Mouse (Mus musculus): ENCODE measurements at regions not wholly inside any gene's neighbourhood (a gene's known extent, or its start where the extent isn't known, plus 50 kb on each side); places are given as distances from the start of the nearest gene placed in this dataset.

DNA sequence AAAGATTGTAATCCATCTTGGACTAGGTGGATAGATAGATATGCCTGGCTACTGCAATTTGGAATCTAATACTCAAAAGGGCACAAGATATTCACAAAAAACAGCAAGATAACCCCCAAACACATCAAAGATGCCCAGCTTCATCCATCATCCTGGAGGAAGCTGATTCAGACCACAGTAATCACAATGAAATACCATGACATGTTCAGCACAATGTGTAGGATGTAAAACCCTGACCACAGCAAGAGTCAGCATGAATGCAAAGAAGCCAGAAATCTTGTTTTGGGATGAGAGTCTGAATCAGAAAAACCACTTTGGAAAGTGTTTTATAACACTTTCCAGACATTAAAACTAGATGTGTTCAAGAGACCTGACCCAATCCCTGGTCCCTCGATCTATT, 2180.5 kb upstream of the Gm7489 start:
- Histone ChIP-seq H3K27ac (ENCODE audit: control insufficient read depth, low read depth, low read length) (no peak overlapping the region), H3K27me3 (ENCODE audit: control insufficient read depth in 1 of 2, insufficient read depth in 2 of 2, low read length in 2 of 2) (peaks cover 1 to 8% of the 10 kb centered on the region in 2 experiments; a peak in 3 of 4 replicates), H3K79me2 (ENCODE audit: control insufficient read depth, insufficient read depth, low read length, poor library complexity) (no peaks in the 10 kb centered on the region), H3K9ac (ENCODE audit: control insufficient read depth, low read depth, low read length, poor library complexity, severe bottlenecking) (no peak overlapping the region), H3K4me1 (ENCODE audit: control insufficient read depth in 1 of 2, insufficient read depth in 2 of 2, low read length in 2 of 2) (no peaks in the 10 kb centered on the region), H3K4me3 (ENCODE audit: control insufficient read depth in 1 of 2, insufficient read depth in 1 of 2, low read depth in 2 of 2, low read length in 2 of 2) (no peak overlapping the region), H3K9me3 (replicated peaks; ENCODE audit: insufficient read depth, low read length) (no peaks in the 10 kb centered on the region), H3K36me3 (ENCODE audit: control insufficient read depth in 1 of 2, insufficient read depth in 2 of 2, low read length in 2 of 2) (no peaks in the 10 kb centered on the region)
- TF ChIP-seq SMC3 (IDR thresholded peaks at IDR 0.05; ENCODE audit: low read depth, low read length) (no peak), SIN3A (IDR thresholded peaks at IDR 0.05; ENCODE audit: low read length) (no peak), USF1 (IDR thresholded peaks at IDR 0.05; ENCODE audit: low read depth, low read length) (no peak), JUND (IDR thresholded peaks at IDR 0.05; ENCODE audit: low read depth, low read length) (no peak), CHD1 (IDR thresholded peaks at IDR 0.05; ENCODE audit: low read depth, low read length) (no peak)
- DNase-seq (ENCODE audit: low read depth, low spot score), result no peak

DNA sequence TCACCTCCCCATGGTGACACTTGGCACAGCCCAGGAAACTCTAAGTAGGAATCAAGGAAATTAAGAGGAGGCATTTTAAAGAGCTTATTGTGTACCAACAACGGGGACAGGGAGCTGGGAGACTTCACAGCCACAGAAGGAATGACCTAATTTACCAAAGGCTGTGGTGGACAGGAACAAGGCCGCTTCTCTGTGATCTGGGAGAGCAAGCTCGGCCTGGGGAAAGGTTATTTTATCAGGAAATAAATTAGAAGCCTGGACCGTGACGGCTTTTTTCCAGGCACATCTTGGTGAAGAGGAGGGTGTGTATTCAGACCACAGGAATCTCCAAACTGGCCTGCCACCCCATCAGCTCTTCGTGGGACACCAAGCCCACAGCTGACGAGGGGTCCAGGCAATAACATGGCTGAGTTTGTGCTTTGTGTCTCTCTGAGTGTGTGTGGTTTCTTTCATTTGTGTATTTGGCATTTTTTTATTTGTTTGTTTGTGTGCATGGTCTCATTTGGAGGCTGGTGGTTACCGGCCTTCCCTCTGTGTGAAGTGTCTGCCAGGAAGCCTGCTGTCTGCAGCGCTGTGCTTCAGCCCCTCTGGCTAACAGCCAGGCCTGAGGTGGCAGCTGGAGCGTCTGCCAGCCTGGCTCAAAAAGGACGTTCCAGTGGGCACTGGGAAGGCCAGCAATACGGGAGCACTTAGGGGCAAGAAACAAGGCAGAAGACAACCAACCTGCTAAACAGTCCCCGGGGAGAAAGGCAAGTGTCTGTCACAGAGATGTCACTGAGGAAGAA, 2174.6 kb upstream of the Gm7489 start:
- no peak for DNase-seq (ENCODE audit: low read depth, low spot score)
- H3K4me3 ChIP-seq (ENCODE audit: control insufficient read depth in 1 of 2, insufficient read depth in 1 of 2, low read depth in 2 of 2, low read length in 2 of 2), result no peak overlapping the region

DNA sequence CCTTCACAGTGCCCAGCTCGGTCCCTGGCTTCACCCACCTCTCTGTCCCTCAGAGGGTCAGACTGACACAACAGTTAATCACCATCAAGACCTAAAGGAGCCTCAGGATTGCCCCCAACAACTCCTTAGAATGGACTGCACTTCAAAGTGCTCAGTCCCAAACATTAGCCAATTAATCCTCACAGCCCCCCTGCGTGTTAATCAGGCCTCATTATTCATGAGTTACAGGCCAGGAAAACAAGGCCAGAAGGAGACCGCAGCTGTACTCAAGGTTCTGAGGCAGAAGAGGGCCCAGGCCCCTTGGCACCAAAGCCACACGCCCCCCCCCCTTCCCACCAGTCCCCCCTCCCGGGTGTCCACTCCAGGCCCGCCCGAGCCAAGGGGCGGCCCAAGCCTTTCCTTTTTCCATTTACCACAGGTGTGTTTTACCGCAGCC, 2163.8 kb upstream of the Gm7489 start:
- TF ChIP-seq POLR2AphosphoS2 (IDR thresholded peaks at IDR 0.05; ENCODE audit: low read length) (no peak), MXI1 (IDR thresholded peaks at IDR 0.05; ENCODE audit: low read depth, low read length) (no peak), ETS1 (IDR thresholded peaks at IDR 0.05; ENCODE audit: low read depth, low read length) (no peak), ZNF384 (IDR thresholded peaks at IDR 0.05; ENCODE audit: low read depth, low read length) (no peak), CTCF (IDR thresholded peaks at IDR 0.05 in 2 of 3, conservative IDR thresholded peaks at IDR 0.05 in 1 of 3; ENCODE audit: control insufficient read depth in 1 of 3, insufficient read depth in 1 of 3, low read depth in 2 of 3, low read length in 3 of 3, poor library complexity in 1 of 3, severe bottlenecking in 1 of 3) (no peak), SIN3A (IDR thresholded peaks at IDR 0.05; ENCODE audit: low read length) (no peak), BHLHE40 (IDR thresholded peaks at IDR 0.05; ENCODE audit: borderline replicate concordance, low read depth, low read length) (no peak), USF2 (IDR thresholded peaks at IDR 0.05; ENCODE audit: borderline replicate concordance in 1 of 2, insufficient read depth in 1 of 2, low read depth in 1 of 2, low read length in 2 of 2) (no peak), ELF1 (IDR thresholded peaks at IDR 0.05; ENCODE audit: low read depth, low read length) (no peak), MAZ (IDR thresholded peaks at IDR 0.05; ENCODE audit: low read depth, low read length) (no peak), NELFE (IDR thresholded peaks at IDR 0.05; ENCODE audit: low read depth, low read length) (no peak), MYB (IDR thresholded peaks at IDR 0.05; ENCODE audit: low read depth, low read length) (no peak), MAX (IDR thresholded peaks at IDR 0.05; ENCODE audit: low read length) (no peak), HCFC1 (IDR thresholded peaks at IDR 0.05; ENCODE audit: low read depth, low read length) (no peak), ZKSCAN1 (IDR thresholded peaks at IDR 0.05; ENCODE audit: low read depth, low read length) (no peak), RCOR1 (IDR thresholded peaks at IDR 0.05; ENCODE audit: low read depth, low read length) (no peak), POLR2A (IDR thresholded peaks at IDR 0.05; ENCODE audit: control insufficient read depth in 1 of 2, insufficient read depth in 1 of 2, low read depth in 1 of 2, low read length in 2 of 2, poor library complexity in 1 of 2) (no peak)
- peaks cover 8 to 12% of the 10 kb centered on the region in 2 experiments for H3K27me3 ChIP-seq (ENCODE audit: control insufficient read depth in 1 of 2, insufficient read depth in 2 of 2, low read length in 2 of 2)
- H3K9me3 ChIP-seq (replicated peaks; ENCODE audit: insufficient read depth, low read length), result no peaks in the 10 kb centered on the region
- no peak overlapping the region for H3K27ac ChIP-seq (ENCODE audit: control insufficient read depth, low read depth, low read length)
- no peaks in the 10 kb centered on the region for H3K4me1 ChIP-seq (ENCODE audit: control insufficient read depth in 1 of 2, insufficient read depth in 2 of 2, low read length in 2 of 2)
- DNase-seq (ENCODE audit: low read depth, low spot score), result no peak
- H3K79me2 ChIP-seq (ENCODE audit: control insufficient read depth, insufficient read depth, low read length, poor library complexity), result no peaks in the 10 kb centered on the region
- H3K9ac ChIP-seq (ENCODE audit: control insufficient read depth, low read depth, low read length, poor library complexity, severe bottlenecking), result no peak overlapping the region
- H3K36me3 ChIP-seq (ENCODE audit: control insufficient read depth in 1 of 2, insufficient read depth in 2 of 2, low read length in 2 of 2), result no peaks in the 10 kb centered on the region
- no peak overlapping the region for H3K4me3 ChIP-seq (ENCODE audit: control insufficient read depth in 1 of 2, insufficient read depth in 1 of 2, low read depth in 2 of 2, low read length in 2 of 2)

More for the DNA sequence above, 2174.6 kb upstream of the Gm7489 start:
- Histone ChIP-seq H3K36me3 (ENCODE audit: control insufficient read depth in 1 of 2, insufficient read depth in 2 of 2, low read length in 2 of 2) (no peaks in the 10 kb centered on the region), H3K4me1 (ENCODE audit: control insufficient read depth in 1 of 2, insufficient read depth in 2 of 2, low read length in 2 of 2) (peaks cover 0 to 2% of the 10 kb centered on the region in 2 experiments; a peak in 1 of 4 replicates), H3K27me3 (ENCODE audit: control insufficient read depth in 1 of 2, insufficient read depth in 2 of 2, low read length in 2 of 2) (peaks cover 8 to 14% of the 10 kb centered on the region in 2 experiments), H3K27ac (ENCODE audit: control insufficient read depth, low read depth, low read length) (no peak overlapping the region), H3K9me3 (replicated peaks; ENCODE audit: insufficient read depth, low read length) (no peaks in the 10 kb centered on the region), H3K9ac (ENCODE audit: control insufficient read depth, low read depth, low read length, poor library complexity, severe bottlenecking) (no peak overlapping the region), H3K79me2 (ENCODE audit: control insufficient read depth, insufficient read depth, low read length, poor library complexity) (no peaks in the 10 kb centered on the region)
- TF ChIP-seq USF1 (IDR thresholded peaks at IDR 0.05; ENCODE audit: low read depth, low read length) (no peak), POLR2A (IDR thresholded peaks at IDR 0.05; ENCODE audit: control insufficient read depth in 1 of 2, insufficient read depth in 1 of 2, low read depth in 1 of 2, low read length in 2 of 2, poor library complexity in 1 of 2) (no peak), JUND (IDR thresholded peaks at IDR 0.05; ENCODE audit: low read depth, low read length) (no peak), POLR2AphosphoS5 (IDR thresholded peaks at IDR 0.05; ENCODE audit: borderline replicate concordance, low read depth, low read length) (no peak), UBTF (IDR thresholded peaks at IDR 0.05; ENCODE audit: borderline replicate concordance, insufficient read depth, low read depth, low read length) (no peak), NRF1 (IDR thresholded peaks at IDR 0.05; ENCODE audit: insufficient read depth, low read depth, low read length, poor library complexity, severe bottlenecking) (no peak), USF2 (IDR thresholded peaks at IDR 0.05; ENCODE audit: borderline replicate concordance in 1 of 2, insufficient read depth in 1 of 2, low read depth in 1 of 2, low read length in 2 of 2) (no peak), GATA1 (IDR thresholded peaks at IDR 0.05; ENCODE audit: low read depth, low read length) (no peak)
